Mouse (Mus musculus) small intestine, adult 2 months (tissue): ENCODE results near the gene Alg2.

Experiments used
- CTCF ChIP-seq: fragments of 200-500 bp; IDR thresholded peaks from 2 replicates; pipeline ENCODE4 v1.5.1; 2012; ENCODE audit warnings: low read depth, mild to moderate bottlenecking, control low read depth, inconsistent platforms, low read length, moderate library complexity, mixed read lengths; ENCODE audit not compliant: insufficient replicate concordance, insufficient read length; ENCODE audit errors: extremely low read depth
- POLR2A ChIP-seq: fragments of 200-500 bp; IDR thresholded peaks from 2 replicates; pipeline ENCODE4 v1.6.1; 2012; ENCODE audit warnings: low read depth, mild to moderate bottlenecking, control low read depth, inconsistent platforms, low read length, moderate library complexity

- TF ChIP-seq CTCF = no peak
- peak; percentile 71 for TF ChIP-seq POLR2A
These were observed at the start of gene Alg2, which contains the start of gene Sec61b for GRCm38 (mm10) chr4:47473968-47474729.
